Mouse (Mus musculus): ENCODE measurements at regions not wholly inside any gene's neighbourhood (a gene's known extent, or its start where the extent isn't known, plus 50 kb on each side); places are given as distances from the start of the nearest gene placed in this dataset.

DNA sequence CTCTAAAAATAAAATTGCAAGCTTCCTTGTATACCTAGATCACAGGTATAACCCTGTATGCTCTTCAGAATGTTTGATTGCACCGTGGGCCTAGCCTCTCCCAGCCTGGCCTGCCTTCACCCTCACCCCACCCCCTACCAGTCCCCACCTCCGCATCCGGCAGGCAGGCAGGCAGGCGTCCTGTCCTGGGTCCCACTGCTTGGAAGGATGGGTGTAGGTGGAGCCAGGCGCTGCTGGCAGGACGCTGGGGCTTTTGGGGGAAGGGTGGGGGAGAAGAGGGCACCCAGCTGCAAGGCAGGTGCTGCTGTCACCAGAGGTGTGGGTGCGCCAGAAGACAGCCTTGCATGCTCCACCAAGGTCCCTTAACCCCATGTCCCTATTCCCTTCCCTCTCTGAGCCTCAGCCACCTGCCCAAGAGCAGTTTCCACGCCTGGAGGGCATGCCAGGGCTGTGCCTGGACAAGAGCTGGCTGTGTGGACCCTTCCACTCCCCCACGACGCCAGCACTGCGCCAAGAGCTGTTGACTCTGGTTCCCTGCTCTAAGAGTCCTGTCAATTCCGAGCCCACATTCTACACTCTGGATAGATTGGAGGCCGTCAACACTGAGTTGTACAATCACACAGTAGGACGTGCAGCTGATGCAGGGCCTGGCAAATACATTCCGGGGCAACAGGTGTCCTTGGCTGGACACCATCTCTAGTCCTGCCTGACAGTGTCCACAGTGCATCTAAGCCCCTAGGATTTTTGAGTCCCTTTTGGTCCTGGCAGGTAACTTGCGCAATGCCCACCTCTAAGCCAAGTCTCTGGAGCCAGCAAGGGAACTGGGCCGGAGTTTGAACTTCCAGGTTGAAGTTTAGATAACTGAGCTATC, 170.0 kb upstream of the Id2 start:
- no peak for DNase-seq (ENCODE audit: low read depth, low spot score)

DNA sequence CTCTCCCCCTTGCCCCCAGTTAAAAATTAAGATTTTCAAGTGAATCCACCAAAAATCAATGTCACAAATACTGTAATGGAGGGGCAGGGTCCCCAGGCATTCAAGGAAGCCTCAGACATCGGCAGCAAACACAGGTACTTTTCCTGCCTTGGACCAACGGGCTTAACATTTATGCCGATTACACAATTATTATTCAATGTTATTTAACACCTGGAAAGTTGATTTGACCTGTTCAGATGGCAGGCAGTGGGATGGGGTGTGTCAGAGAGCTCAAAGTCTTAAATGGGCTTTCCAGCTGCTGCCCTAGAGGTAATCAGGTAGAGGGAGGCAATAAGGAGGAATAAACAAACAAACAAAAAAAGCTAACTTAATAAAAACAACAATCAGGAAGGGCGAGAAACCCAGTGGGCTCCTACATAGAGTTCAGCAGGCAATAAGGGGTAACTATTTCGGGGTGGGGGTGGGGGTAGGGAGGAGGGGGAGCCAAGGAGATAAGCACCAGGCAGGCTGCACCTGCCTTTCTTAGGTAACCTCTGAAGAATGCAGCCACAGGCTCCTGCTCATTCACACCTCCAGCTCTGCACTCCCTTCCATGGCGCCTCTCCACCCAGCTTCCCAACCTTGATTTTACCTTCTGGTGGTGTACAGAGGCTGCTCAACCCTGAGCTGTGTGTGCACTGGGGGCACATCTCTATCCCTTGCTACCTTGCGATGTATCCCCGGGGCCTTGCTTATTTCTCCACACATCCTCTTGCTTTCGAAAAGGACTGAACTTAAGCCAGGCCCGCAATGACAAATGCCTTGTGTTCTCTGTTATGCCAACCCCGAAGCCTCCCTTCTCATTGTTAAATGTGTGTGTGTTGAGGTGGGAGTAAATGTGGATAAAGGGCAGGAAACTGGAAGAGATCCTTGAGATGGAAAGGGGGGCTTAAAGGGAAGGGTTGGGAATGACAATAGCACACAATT, 168.9 kb upstream of the Id2 start:
- DNase-seq (ENCODE audit: low read depth, low spot score) = no peak

DNA sequence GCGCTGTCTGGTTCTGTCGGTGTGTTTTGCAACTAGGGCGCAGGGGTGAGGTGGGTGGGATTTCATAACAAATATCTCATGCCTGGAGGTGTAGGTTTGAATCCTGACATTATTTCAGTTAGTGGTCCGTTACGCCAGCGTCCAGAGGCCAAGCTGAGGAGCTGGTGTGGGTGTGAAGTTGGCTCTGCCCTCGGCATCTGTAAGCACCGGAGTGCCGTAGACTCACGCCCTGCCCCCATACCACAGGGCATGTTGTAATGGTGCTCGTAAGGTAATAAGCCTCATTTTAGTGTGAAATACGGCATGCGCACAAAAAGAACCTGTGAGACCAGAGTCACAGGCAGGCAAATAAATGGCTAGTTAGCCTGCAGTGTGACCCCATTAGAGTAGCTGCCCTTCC, 168.1 kb upstream of the Id2 start:
- DNase-seq (ENCODE audit: low read depth, low spot score) = no peak

DNA sequence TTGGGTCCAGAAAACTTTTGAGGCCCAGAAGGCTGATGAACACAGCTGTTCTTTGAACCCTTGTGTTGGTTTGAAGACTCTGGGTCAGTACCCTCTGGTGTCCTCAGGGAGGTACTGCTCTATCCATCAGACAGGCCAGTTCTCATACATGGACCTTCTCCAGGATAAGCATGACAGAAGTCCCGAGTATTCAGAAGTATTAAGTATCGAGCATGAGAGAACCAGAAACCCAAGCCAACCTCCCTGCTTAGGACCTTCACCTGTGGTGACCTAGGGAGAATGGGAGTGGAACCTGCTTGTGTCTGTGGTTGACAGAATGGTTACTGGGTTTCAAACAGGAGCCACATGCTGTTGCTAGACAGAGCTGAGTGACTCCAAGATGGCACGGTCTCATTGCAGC, 167.5 kb upstream of the Id2 start:
- DNase-seq (ENCODE audit: low read depth, low spot score) = no peak

DNA sequence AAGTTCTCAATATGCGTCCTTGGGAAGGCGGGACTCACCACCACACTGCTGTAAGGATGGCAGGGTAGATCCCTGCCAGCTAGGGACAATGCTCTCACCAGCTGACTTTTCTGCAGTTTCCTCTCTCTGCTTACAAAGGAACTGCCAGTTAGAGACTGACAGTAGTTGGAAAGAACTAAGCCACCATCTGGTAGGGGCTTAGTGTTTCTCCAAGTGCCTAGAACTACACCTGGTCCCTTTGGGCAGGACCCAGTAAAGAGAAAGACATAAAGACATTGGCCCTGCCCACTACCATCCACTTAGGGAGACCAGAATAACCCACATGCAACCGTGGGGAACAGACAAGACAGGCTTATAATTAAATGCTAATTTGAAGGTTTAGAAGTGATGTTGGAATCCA, 165.5 kb upstream of the Id2 start:
- no peak for DNase-seq (ENCODE audit: low read depth, low spot score)

DNA sequence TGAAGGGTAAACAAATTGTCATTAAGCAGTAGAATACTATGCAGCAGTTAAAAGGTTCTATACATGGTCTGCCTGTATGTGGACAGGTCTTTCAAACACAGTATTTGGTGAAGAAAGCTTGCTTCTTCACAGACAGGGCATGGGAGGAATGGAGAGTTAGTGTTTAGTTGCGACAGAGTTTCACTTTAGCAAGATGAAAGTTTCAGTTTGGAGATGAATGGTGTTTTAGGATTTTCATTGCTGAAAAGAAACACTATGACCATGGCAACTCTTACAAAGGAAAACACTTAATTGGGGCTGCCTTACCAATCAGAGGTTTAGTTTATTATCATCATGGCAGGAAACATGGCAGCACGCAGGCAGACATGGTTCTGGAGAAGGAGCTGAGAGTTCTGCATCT, 162.2 kb upstream of the Id2 start:
- DNase-seq (ENCODE audit: low read depth, low spot score) = no peak

DNA sequence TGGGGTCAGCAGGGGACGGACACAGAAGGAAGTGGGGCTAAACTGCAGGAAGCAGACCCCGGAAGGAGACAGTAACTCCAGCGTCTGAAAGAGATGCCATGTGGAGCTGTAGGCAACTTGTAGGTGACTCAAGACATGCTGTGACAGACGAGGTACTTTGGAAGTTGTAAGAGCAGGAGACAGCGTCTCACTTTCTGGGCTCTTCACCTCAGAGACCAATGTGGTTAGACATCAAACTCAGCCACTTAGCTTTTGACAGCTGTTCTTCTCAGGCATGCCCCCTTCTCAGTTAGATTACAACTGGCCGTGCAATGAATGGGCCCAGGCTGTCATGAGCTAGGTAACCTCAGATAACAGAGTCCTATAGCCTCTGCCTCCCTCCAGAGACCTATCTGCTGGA, 159.3 kb upstream of the Id2 start:
- DNase-seq (ENCODE audit: low read depth, low spot score) = no peak

DNA sequence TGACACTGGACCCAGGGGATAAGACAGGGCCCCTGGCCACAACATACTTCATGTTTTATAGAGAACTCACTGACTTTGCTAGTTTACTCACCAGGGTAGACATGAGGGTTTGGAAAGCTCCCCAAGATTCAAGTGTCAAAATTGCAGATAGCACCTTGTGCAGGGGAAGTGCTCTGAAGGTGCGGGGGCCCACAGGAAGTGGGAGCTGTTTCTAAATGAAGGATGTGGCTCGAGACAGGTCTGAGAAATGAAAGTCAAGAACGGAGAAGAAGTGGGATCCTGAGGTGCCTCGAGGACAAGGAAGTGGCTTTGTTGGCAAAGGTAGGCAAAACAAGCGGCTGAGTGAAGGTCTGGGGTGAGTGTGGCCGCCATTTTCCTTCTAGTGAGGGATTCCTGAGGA, 157.8 kb upstream of the Id2 start:
- no peak for DNase-seq (ENCODE audit: low read depth, low spot score)

DNA sequence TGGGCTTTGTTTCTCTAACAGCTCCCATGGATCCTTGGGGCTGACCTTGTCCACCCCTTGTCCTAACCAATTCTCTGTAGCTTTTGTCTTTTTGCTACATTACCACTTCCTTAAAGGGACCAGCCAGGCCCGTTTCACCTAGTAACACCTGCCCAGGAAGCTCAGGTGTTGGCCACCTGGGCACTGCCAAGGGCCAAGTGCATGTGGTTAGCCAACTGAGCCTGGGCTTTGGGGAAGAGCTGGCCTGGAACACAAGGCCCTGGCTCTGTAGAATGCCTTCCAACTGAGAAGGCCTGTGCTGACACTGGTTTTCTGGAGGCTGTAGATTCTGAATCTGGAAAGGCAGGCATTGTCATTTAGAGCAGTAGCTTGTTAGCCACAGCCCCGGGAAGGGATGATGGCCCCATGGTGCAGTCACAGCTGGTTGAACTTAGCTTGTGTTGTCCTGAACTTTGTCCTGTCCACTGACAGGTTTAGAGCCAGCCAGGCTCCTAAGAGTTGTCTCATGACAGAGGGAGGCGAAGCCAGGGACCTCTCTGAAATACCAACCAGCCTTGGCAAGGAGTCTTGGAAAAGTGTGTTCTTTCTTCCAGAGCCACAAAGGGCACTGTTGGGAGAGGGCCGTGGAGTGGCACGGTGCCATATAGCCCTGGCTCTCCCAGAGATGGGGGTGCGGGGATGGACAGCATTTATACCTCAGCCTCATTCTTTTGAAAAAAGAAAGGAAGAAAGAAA, 156.0 kb upstream of the Id2 start:
- DNase-seq (ENCODE audit: low read depth, low spot score) = no peak

DNA sequence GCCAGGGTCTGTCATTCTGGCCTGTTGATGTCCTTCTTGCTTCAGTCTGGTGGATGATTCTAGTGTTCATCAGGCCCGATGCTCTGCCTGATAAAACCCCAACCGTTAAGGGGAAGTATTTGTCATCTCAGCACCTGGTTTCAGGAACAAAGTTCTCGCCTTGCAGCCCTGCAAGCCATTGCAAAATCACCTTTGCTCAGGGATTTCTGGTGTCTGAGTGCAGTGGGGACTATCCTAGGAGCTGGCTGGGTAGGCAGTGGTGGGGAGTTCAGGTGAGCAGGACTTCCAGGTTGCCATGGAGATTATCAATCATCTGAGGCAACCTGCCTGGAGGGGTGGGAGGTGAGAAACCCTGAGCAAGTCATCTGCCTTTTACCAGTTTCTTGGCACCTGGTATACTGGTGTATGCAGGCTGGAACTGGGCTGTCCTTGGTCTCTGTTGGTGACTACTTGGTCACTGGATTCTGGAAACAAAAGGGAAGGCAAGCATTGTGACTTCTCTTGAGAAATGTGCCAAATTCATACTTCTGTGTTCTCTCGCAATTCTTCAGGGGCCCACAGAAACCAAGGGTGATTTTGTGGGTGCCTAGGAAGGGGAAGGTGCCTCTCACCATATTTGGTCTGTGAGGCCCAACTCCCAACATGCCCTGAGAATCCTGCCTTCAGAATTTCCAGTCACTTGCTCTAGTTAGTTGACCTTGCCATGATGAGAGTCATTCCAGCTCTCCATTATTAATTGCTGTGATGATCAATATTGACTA, 154.7 kb upstream of the Id2 start:
- no peak for DNase-seq (ENCODE audit: low read depth, low spot score)

DNA sequence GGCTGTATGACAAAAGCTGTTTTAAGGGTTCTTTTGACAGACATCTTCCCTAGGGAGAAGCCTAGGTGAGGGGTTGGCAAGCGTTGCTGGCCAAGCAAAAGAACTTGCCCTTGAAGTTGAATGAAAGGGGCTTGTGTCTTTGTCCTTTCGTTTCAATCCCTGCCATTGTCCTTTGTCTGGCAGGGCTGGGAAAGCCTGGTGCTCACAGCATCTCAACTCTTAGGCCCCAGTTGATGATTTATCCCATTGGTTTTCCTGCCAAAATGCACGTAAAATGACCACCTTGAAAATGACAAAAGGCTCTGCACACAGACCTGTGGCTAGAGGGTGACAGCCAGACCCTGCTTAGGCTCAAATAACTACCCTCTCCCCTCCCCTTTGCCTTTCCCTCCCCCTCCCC, 153.9 kb upstream of the Id2 start:
- no peak for DNase-seq (ENCODE audit: low read depth, low spot score)

DNA sequence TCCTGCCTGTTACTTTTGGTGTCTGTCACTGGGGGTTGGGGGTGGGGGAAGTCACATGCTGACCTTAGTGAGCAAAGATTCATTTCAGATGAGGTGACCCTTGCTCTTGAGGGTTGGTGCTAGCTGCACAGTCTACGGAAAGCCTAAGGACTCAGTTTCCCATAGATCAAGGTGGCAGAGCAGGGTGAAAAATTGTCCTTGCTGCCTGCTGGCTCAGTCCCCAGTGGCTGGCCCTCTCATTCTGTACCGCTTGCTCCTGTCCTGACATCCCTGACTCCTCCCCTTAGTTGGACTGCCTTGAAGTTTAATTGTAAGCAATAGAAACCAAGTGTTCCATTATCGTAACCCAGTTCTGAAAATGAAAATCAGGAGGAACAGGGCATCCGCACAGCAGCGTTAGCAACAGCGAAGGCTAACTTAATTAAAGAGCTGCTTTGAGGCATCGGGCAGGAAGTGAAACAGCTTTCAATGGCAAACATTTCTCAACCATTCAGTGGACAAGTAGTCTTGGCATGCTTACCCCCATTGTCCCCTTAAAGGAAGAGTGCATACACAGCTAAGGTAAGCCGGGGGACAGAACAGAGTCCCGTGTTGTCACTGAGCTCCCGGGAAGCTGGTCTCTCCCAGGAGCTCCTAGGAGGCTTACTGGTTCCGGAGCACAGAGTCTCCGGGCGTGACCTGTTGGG, 151.9 kb upstream of the Id2 start:
- DNase-seq (ENCODE audit: low read depth, low spot score) = no peak

DNA sequence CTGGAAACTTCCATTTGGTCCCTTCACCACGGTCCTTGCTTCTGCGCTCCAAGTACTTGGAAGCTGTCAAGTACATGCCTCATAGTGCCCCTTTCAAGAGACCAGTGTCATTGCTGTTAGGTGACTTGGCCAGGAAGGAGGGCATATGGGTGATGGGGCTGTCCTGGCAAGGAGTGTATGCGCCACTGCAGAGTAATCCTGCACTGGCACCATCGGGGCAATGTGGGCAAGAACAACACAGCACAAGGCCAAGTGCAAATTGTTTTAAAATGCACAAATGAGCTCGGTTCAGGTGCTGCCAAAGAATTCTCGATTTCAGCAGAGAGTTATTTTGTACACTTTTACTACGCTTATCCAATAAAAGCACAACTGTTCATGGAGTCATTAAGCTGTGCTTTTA, 149.6 kb upstream of the Id2 start:
- no peak for DNase-seq (ENCODE audit: low read depth, low spot score)

DNA sequence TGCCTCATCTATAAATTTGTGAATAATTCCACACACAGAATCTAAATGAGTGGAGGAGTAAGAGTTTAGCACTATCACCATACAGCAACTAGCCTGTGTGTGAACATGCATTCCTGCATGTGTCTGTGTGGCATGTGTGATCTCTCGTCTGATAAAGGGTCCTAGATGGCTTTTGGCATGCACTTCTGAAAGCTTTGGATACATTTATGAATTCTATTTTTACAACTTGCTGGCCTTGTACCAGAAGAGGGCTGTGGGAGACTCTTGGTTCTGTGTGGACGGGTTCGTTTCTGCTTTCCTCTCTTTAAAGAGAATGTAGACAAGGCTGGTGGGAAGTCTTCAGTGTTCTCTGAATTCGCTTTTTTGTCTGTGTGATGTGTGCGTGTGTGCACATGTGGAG, 148.7 kb upstream of the Id2 start:
- DNase-seq (ENCODE audit: low read depth, low spot score) = no peak

DNA sequence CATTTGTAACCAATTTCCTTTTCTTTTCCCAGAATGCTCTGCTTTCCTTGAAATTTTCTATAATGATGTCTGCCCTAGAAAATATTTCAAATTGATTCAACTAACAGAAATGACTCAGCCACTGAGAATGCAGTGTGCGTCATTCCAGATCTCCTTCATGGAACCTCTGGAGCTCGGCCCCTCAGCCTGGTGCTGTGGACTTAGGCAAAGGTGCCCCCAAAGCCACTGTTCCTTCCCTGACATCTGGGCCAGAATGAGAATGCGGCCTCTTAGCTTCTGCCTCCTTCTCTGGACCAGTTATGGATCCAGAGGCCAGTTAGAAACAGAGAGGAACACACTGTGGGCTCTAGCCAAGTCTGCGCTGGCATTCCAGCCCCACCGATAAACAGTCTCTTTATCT, 148.3 kb upstream of the Id2 start:
- no peak for DNase-seq (ENCODE audit: low read depth, low spot score)

DNA sequence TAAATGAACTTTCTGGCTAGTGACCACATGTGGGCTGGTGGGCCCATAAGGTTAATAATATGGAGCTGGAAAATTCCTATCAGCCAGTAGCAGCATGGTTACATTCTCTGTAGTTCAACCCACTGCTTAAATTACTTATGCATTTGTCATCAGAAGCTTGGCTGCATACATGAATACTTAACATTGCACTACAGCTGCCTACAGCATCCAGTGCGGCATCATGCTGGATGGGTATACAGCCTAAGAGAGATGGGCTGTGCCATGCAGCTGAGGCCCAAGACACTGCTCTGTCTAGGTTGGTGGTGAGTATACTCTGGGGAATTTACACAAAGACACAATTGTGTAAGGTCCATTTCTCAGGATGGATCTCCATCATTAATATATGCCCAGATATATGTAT, 147.7 kb upstream of the Id2 start:
- DNase-seq (ENCODE audit: low read depth, low spot score) = no peak

DNA sequence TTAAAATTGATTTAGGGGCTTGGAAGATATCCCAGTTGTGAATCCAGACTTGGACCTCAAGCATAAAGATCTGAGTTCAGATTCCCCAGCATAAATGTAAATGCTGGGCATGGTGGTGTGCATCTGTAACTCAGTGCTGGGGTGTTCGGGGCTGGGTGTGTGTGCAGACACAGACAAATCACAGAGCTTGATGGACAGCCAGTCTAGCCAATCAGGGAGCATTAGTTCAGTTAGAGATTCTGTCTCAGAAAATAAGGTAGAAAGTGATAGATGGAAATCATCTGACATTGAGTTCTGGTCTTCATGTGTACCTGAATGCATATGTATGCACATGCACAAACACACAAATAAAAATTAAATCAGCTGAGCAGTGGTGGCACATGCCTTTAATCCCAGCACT, 147.0 kb upstream of the Id2 start:
- DNase-seq (ENCODE audit: low read depth, low spot score) = no peak

DNA sequence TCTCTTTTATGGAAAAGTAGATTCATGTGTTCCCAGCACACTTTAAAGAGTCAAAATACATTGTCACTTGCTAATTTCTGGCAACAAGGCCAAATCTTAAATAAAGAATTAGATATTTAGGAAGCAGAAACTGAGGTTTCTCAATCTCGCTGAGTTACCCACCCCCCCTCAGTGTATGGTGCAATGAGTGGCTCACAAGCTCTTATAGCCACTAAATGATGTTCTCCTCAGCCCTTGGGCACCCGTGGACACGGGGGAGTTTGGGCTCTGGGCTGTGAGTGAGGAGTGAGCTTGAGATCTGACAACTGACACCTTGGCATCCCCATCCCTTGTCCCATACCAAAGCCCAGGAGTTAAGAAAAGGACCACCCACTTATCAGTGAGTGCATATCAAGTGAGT, 145.4 kb upstream of the Id2 start:
- DNase-seq (ENCODE audit: low read depth, low spot score) = no peak

DNA sequence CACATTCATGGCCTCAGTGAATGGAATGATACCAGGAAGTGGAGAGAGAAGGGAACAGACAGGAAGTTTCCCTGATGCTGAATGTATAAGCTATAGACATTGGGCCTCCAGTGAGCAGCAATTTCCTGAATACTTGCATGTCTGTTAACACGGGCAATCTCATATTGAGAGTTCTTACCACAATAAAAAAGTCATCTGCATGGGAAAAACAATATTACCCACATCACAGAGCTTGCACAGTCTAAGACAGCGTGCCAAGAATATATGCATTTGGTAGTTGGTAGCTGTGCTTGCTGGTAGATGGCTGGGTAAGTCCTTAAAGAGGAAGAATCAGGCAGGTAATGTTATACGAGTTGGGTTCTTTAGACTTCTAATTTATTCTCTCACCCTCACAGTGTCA, 144.7 kb upstream of the Id2 start:
- no peak for DNase-seq (ENCODE audit: low read depth, low spot score)

DNA sequence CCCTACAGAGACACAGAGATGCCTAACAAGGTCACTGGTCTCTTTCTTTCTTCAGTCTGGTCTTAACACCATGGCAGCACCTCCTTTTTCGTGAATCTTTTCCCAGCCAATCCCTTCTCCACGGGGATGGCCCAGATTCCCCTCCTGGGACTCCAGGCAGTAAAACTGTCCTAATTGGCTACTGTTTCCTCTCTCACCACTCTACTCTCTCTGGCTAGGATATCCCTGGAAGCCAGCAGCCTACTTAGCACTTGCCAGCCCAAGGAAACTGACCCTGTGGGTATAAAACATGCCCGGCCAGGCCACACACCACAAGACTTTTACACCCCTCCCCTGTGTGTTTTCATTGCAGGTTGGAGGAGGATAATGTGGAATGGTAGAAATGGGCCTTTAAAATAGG, 143.9 kb upstream of the Id2 start:
- no peak for DNase-seq (ENCODE audit: low read depth, low spot score)

DNA sequence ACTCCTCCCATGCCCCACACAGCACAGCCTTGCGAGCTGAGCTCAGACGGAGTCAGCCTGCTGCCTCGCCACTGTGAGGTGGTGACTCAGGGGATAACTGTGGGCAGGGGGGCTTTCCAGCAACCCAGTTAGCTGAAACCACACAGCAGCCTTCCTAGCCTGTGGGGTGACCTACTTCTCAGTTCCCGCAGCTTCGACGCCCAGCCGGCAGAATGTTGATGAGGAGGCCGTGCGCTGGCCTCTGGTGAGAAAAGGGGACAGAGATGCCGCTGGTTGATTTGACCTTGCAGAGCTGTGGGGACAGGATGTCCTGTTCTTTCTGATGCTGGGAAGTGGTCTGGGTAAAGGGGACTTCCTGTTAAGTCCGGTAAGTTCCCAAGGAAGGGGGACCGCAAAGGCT, 143.2 kb upstream of the Id2 start:
- DNase-seq (ENCODE audit: low read depth, low spot score) = no peak
